Mouse (Mus musculus): Measurements from ENCODE around the gene Ntrk1. TPM values are rescaled to one million over a fixed set of nuclear protein-coding genes. Genes with fewer than 3 reads are reported as not detected.

The Ntrk1 gene
- total RNA-seq, 1 experiment from 2014 or later = not detected

- ATAC-seq (ENCODE audit: extremely low read depth, insufficient number of reproducible peaks, low FRiP score, poor library complexity, severe bottlenecking) = no peak
Measured at GRCm38 (mm10) chr3:87795336-87796277, 645 bp upstream of the Ntrk1 start.

GRCm38 (mm10) chr3:87789768-87790167, 5.2 kb downstream of the Ntrk1 start:
- ATAC-seq (ENCODE audit: extremely low read depth, insufficient number of reproducible peaks, low FRiP score, poor library complexity, severe bottlenecking) = no peak

GRCm38 (mm10) chr3:87789248-87789647, 5.7 kb downstream of the Ntrk1 start:
- no peak for ATAC-seq (ENCODE audit: extremely low read depth, insufficient number of reproducible peaks, low FRiP score, poor library complexity, severe bottlenecking)

GRCm38 (mm10) chr3:87785626-87786214, 9.2 kb downstream of the Ntrk1 start:
- ATAC-seq (ENCODE audit: extremely low read depth, insufficient number of reproducible peaks, low FRiP score, poor library complexity, severe bottlenecking) = no peak

GRCm38 (mm10) chr3:87785156-87785555, 9.8 kb downstream of the Ntrk1 start:
- no peak for ATAC-seq (ENCODE audit: extremely low read depth, insufficient number of reproducible peaks, low FRiP score, poor library complexity, severe bottlenecking)

- ATAC-seq (ENCODE audit: extremely low read depth, insufficient number of reproducible peaks, low FRiP score, poor library complexity, severe bottlenecking) = no peak
Measured at GRCm38 (mm10) chr3:87783282-87784023, 11.5 kb downstream of the Ntrk1 start.

- ATAC-seq (ENCODE audit: extremely low read depth, insufficient number of reproducible peaks, low FRiP score, poor library complexity, severe bottlenecking) = no peak
Measured at GRCm38 (mm10) chr3:87779086-87779485, 15.9 kb downstream of the Ntrk1 start.

GRCm38 (mm10) chr3:87778283-87778682, 16.7 kb downstream of the Ntrk1 start:
- no peak for ATAC-seq (ENCODE audit: extremely low read depth, insufficient number of reproducible peaks, low FRiP score, poor library complexity, severe bottlenecking)

- no peak for ATAC-seq (ENCODE audit: extremely low read depth, insufficient number of reproducible peaks, low FRiP score, poor library complexity, severe bottlenecking)
Measured at GRCm38 (mm10) chr3:87771088-87771487, 23.9 kb downstream of the Ntrk1 start.

- ATAC-seq (ENCODE audit: extremely low read depth, insufficient number of reproducible peaks, low FRiP score, poor library complexity, severe bottlenecking) = peak; percentile 54; the same call in 1 of the 2 replicates
Measured at GRCm38 (mm10) chr3:87770280-87770679, 24.7 kb downstream of the Ntrk1 start.

GRCm38 (mm10) chr3:87769506-87769905, 25.5 kb downstream of the Ntrk1 start:
- ATAC-seq (ENCODE audit: extremely low read depth, insufficient number of reproducible peaks, low FRiP score, poor library complexity, severe bottlenecking) = no peak

GRCm38 (mm10) chr3:87768844-87769243, 26.1 kb downstream of the Ntrk1 start:
- ATAC-seq (ENCODE audit: extremely low read depth, insufficient number of reproducible peaks, low FRiP score, poor library complexity, severe bottlenecking) = no peak

- no peak for ATAC-seq (ENCODE audit: extremely low read depth, insufficient number of reproducible peaks, low FRiP score, poor library complexity, severe bottlenecking)
Measured at GRCm38 (mm10) chr3:87768431-87768830, 26.5 kb downstream of the Ntrk1 start.

GRCm38 (mm10) chr3:87767764-87768163, 27.2 kb downstream of the Ntrk1 start:
- no peak for ATAC-seq (ENCODE audit: extremely low read depth, insufficient number of reproducible peaks, low FRiP score, poor library complexity, severe bottlenecking)

- ATAC-seq (ENCODE audit: extremely low read depth, insufficient number of reproducible peaks, low FRiP score, poor library complexity, severe bottlenecking) = no peak
Measured at GRCm38 (mm10) chr3:87766284-87766667, 28.7 kb downstream of the Ntrk1 start.

- ATAC-seq (ENCODE audit: extremely low read depth, insufficient number of reproducible peaks, low FRiP score, poor library complexity, severe bottlenecking) = no peak
Measured at GRCm38 (mm10) chr3:87765631-87766283, 29.2 kb downstream of the Ntrk1 start.

- peak; percentile 75 for ATAC-seq (ENCODE audit: extremely low read depth, insufficient number of reproducible peaks, low FRiP score, poor library complexity, severe bottlenecking)
Measured at GRCm38 (mm10) chr3:87765091-87765490, 29.9 kb downstream of the Ntrk1 start.

- ATAC-seq (ENCODE audit: extremely low read depth, insufficient number of reproducible peaks, low FRiP score, poor library complexity, severe bottlenecking) = no peak
Measured at GRCm38 (mm10) chr3:87764506-87764905, 30.5 kb downstream of the Ntrk1 start.

GRCm38 (mm10) chr3:87763683-87764289, 31.2 kb downstream of the Ntrk1 start:
- ATAC-seq (ENCODE audit: extremely low read depth, insufficient number of reproducible peaks, low FRiP score, poor library complexity, severe bottlenecking) = no peak

Data from neutrophil, adult 5-6 weeks (primary cell).